Mouse (Mus musculus) testis, postnatal 14 days (tissue): Measurements from ENCODE around the gene Eif4g1.
"Not testable (repeated sequence)": the region's sequence is repeated elsewhere in the genome, so short reads cannot be mapped to it uniquely, and the experiment has no call there.

ENCODE experiments used
- DNase-seq: peaks from one replicate; pipeline ENCODE4 v3.0.0; 2021; ENCODE audit warnings: low spot score

Gene Eif4g1

DNA sequence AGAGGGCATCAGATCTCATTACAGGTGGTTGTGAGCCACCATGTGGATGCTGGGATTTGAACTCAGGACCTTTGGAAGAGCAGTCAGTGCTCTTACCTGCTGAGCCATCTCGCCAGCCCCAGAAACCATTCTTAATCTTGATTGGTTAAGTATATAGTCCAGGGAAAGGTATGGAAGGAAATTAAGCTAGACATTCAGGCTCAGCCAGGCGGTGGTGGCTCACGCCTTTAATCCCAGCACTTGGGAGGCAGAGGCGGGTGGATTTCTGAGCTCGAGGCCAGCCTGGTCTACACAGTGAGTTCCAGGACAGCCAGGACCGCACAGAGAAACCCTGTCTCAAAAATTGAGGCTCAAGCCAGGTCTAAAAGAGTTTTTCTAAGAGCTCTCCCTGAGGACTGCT, at the start of gene Eif4g1:
TSS of gene Eif4g1 (plus strand) at position 301 of the 400 bp plus-strand sequence.
- DNase-seq = not testable (repeated sequence)

DNA sequence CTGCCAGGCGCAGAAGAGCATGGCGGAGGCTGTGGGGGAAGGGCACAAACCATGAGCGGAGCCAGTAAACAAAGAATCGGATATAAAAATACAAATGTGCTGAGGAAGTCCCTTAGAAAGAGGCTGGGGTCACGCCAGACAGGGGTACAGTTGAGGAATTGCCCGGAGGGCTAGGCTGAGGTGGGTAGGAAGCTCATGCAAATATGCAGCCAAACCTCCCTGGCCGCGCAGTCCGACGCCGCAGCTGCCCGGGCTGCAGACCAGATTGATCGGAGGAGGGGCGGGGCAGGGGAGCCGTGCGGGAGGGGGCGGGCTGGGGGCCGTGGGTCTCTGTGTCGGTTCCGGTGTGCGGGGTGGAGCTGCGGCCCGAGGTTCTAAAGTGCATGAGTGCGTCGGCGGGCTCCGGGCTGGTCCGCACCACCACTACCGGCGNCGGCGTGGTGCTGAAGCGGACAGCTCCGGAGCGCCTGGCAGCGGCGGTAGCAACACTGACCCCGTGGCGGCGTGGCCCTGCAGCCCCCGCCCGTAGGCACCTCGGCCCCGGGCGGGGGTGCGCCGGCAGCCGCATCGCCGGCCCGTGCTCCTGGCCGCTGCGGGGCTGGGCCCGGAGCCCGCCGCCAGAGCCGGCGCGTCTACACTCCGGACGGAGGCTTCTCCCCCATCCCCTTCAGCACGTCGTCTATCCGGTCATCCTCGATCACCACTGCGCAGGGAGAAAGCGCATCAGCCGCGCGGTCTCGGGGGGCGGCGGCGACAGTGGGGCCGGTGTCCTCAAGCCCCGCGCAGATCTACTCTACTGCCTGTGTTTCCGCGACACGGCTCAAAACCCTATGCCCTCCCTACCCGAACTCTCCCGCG, 48.3 kb upstream of the Eif4g1 start:
- DNase-seq = no peak

DNA sequence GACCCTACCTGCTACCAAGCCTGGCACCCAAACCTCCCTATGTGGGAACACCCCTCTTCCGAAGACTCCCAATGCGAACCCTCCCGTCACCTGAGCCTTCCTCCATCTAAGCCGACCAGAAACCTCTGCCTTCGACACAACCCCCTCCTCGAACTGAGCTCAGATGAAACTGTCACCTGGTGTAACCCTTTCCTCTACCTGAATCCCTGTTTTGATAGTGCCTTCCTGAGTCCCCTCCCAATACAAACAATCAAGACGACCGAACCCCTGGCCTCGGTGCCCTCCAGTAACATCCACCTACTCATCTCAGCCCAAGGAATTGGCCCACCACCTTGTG, 47.7 kb upstream of the Eif4g1 start:
- DNase-seq = no peak

DNA sequence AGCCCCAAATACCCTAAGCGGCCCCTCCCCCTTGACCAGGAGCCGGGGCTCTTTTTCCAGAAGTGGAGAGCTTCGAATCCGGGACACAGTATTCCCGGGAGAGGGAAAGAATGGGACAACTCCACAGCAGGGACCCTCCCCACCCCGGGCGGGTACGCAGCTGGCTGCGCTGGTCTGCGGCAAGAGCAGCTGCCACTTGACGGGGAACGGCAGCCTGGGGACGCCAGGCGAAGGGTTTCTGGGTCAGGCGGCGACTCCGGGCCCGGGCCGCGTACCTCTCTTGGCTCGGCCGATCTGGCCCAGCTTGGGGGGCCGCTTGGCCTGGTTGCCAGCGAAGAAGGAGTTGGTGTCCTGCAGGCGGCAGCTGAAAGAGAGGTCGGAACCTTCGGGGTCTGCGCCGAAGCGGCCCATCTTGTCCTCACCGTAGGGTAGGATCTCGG, 47.3 kb upstream of the Eif4g1 start:
- DNase-seq = no peak

DNA sequence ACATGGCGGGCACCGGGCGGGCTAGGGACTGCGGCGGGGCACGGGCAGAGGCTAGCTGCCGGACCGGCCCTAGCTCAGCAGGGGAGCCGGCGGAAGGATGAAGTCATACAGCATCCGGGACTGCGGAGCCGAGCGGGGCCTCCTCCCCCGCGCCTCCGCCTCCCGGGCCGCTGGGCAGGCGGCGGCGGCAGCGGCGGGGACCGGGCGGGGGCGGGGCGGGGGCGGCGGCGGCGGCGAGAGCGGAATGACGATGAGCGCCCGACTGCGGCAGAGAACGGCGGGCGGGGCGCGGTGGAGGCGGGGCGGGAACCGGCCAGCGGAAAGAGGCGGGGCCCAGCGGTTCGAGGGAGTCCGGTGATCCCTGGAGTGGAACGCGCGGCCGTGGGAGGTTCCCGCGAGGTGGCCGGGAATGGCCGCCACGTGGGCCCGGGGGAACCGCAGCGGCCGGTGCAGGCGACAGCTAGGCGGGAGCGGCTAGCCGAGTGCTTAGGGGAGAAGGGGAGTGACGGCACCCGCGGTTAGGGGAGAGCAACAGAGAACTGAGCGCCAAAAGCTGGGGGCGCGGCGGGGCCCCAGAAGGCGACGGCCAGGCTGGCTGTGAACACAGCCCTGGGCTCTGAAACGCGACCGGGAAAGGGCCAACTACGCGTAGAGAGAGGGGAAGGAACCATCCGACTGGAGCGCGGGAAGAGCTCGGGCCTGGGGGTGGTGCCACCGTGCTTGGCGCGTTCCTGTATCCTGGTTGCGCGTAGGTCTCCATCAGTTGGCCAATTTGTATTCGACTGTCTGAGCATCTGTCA, 46.7 kb upstream of the Eif4g1 start, which contains the start of gene Camk2n2:
TSS of gene Camk2n2 (minus strand) at position 97 of the 800 bp plus-strand sequence.
- DNase-seq = no peak

DNA sequence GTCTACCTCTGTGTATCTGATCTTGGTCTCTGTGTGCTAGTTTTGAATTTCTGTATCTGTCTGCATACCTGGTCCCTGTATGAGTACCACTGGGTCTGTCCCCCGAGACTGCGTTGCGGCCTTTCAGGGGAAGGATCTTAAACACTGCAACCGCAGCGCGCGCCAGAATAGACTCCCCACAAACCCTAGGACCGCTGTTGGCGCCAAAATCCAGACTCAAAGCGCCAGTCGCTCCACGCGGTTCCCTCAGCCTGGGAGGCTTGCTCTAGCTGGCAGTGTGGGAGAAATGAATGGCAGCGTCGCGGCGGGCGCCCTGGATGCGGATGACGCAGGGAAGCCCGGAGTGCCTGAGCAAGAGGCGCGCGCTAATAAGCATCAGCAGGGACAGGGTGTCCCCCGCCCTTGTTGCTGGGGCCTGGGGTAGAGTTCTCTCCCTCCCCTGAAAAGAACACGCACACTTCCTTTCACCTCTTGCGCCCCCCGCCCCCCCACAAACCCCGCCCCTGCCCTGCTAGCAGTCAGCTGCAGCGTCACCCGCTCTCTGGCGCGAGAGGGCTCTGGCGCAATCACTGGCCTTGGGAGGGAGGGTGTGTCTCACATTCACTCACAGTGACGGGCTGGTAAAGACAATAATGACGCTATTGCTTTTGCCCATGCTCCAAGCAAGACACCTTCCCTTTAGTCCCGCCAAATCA, 46.0 kb upstream of the Eif4g1 start:
- peak; percentile 39 for DNase-seq

DNA sequence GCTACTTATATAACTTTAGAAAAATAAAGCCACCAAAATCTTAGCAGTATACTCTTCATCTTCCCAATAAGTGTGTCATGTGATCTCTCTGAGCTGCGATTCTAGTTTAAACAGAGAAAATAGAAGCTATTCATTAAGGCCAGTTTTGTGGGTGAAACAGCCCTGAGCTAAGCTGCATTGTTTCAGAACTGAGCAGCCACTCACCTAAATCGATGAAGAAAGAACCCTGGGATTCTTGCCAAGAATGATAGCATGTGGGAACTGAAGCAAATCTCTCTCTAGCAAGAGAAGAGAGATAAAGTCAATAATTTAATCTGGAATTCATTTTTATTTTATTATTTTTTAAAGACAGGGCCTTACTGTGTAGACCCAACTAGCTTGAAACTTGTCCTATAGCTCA, 44.9 kb upstream of the Eif4g1 start:
- DNase-seq = no peak

DNA sequence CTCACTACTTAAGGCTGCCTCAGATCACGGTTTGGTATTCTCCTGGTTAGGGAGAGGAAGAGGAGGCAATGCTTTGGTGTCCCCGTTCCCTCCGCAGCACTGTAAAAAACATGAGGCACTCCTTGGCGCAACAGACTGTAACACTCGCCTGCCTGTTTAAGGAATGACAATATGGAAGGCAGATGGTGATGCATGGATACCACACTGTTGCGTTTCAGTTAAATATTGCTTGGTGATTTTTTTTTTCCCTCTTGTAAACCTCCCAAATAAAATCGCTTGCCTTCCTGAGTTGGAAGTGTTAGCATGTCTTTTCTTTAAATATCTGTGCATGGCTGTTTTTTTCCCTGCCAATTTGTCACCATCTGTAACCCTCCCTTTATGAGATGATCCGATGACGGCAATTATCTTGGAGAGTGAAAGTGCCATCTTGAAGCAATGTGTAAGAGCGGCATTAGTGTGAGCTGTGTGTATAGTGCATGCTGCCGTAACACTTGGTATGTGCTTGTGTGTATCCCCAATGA, 39.2 kb upstream of the Eif4g1 start:
- DNase-seq = no peak

DNA sequence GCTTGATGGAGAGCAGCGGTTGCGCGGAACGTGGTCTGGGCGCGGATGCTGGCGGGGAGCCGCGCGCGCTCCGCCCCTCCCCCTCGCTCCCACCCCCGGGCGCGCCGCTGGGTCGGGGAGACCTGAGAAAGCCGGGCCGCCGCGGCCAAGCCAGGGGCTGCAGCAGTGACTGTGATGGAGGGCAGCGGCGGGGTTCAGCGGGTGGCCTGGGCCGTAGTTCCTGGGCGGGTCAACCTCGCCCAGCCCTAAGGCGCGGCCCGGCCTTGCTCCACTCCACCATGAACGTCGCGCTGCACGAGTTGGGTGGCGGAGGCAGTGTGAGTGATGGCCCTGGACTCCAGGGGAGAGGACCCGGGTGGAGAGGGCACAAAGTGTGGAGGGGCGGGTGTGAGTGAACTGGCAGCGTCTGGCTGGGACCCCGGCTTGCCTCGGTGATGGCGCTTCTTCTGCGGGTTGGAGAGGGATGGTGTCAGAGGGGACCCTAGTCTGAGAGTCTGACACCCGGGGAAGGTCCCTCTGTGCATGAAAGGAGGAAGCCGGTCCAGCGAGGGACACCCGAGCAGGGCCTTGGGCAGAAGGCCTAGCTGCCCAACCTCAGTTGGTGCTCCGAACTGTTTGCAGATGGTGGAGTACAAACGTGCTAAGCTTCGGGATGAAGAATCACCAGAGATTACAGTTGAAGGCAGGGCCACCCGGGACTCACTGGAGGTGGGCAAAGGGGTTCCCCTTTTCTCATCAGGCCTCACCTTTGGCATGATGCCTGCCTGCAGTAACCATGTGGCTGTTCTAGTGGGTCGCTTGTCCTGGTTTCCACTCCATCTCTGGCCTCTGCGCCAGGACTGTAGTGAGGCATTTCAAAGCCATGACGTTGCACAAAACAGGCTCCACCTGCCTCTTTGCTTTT, 38.1 kb upstream of the Eif4g1 start, which contains the start of gene Ece2:
TSS of gene Ece2 (plus strand) at position 98 of the 904 bp plus-strand sequence.
- DNase-seq = peak; percentile 17

DNA sequence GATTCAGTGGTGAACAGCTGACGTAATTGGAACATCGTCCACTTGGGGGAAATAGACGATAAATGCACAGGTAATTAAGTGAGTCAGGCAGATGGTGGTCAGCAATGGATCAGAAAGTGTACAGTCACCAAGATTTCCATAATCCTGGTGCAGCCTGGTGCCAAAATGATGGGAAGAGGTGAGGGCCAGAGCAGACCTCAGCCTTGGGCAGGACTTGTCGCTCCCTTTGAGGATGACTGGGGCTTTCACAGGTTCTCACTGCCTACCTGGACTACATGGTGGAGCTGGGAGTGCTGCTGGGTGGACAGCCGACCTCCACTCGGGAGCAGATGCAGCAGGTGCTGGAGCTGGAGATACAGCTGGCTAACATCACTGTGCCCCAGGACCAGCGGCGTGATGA, 30.7 kb upstream of the Eif4g1 start:
- no peak for DNase-seq

DNA sequence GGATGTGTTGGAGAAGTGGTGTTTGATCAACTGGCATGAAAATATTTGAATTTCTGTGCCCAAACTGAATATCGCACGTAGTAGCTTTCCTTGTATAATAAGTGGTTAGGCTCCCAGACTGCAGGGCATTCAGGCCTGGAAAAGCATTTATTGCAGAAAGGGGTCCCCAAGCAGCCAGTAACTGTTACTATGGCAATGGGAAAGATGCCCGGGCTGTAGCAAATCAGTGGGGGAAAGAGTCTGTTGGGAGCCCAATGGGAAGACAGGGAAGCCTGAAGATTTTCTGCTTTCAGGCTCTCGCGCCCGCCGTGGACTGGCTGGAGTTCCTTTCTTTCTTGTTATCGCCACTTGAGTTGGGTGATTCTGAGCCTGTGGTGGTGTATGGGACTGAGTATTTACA, 29.7 kb upstream of the Eif4g1 start:
- no peak for DNase-seq

DNA sequence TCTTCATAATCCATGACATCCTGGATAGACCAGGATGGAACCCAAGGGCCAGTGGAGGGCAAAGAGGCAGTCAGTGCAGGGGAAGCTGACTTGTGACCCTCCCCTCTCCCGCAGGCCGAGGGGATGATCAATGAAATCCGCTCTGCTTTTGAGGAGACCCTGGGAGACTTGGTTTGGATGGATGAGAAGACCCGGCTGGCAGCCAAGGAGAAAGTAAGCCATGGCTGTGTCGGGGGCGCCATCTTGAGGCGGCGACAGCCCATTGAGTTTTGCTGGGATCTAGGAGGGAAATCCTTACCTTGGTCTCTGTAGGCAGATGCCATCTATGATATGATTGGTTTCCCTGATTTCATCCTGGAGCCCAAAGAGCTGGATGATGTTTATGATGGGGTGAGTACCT, 26.0 kb upstream of the Eif4g1 start:
- no peak for DNase-seq

DNA sequence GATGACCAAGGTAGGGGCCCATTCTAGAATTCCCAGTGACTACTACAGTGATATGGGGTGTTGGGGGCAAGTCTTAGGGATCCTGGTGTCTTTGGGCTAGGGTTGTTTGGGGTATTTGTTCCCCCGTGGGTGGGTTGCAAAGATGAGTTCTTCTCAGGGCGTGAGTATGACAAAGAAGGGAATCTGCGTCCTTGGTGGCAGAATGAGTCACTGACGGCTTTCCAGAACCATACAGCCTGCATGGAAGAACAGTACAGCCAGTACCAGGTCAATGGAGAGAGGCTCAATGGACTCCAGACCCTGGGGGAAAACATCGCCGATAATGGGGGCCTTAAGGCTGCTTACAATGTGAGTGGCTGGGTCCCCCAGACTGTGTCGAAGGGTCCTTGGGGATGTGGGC, 24.2 kb upstream of the Eif4g1 start:
- DNase-seq = no peak

DNA sequence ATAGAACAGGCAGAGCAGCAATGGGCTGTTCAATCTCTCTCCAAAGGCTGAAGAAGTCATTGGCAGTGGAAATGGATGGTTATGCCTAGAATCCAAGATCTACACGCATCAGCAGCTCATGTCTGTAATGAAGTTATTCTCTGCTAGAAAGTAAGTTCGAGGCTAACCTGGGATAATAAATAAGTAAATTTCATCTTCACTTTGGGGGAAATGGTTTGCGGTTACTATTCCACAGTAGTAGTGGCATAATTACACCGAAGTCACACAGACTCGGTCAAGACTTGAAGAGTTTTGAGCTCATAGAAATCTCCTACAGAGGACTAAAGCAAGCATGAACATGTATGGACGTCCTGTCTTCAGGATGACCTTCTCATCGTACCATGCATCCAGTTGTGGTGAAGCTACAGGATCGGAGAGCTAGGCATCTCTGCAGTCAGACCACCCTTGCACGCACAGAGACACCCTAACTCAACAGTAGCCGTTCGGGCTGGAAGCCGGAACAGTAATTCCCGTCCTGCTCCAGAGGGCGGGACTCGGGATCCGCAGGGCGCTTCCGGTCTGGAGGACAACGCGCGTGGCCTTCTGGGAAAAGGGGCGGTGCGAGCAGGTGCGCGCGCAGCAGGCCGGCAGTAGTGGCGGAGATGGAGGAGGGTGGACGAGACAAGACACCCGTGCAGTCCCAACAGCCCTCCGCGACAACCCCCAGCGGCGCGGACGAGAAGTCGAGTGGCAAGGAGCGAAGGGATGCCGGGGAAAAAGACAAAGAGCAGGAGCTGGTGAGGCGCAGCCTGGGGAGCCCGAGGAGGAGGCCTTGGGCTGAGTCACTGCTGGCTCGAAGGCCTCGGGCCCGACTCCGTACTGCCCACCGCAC, 16.8 kb upstream of the Eif4g1 start, which contains the start of gene Psmd2:
TSS of gene Psmd2 (plus strand) at position 577 of the 871 bp plus-strand sequence.
- DNase-seq = peak; percentile 97

DNA sequence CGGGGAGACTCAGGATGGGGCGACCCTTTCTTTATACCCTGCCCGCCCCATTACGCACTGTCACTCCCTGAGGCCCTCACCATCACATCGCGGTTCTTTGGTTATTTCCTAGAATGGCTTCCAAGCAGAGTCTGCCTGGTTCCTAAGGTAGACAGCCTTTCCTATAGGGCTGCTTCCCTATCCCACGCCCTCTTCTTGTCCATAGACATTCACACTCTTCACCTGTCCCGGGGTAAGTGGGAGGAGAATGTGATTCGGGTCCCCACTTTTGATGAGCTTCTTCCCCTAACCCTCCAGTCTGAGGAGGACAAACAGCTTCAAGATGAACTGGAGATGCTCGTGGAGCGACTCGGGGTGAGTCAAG, 16.2 kb upstream of the Eif4g1 start:
- no peak for DNase-seq

DNA sequence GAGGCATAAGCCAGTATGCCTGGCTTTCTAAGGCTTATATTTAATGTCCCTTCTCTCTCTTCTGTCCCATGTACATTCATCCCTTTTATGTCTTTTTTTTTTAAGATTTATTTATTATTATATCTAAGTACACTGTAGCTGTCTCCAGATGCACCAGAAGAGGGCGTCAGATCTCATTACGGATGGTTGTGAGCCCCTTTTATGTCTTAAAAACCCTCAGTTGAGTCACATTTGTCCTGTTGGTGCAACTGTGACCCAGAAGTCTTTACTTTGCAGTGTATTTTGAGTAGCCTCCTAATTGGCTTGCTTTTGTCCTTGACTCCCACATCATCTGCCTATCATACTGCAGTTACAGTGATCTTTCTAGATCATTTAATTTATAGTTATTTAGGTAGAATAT, 14.8 kb upstream of the Eif4g1 start:
- no peak for DNase-seq

DNA sequence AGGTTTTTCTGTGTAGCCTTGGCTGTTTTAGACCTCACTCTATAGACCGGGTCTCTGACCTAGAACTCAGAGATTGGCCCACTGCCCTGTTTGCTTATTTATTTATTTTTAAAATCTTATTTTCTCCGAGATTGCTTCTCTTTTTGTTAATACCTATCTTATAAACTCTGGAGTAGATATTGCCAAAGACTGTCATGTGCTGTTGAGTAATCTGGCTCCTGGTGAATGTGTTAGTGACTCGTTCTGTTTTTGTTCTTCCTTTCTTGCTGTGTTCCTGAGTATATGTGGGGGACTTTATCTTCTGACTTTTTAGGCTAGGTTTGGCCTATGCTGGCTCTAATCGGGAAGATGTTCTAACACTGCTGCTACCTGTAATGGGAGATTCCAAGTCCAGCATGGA, 10.5 kb upstream of the Eif4g1 start:
- no peak for DNase-seq

DNA sequence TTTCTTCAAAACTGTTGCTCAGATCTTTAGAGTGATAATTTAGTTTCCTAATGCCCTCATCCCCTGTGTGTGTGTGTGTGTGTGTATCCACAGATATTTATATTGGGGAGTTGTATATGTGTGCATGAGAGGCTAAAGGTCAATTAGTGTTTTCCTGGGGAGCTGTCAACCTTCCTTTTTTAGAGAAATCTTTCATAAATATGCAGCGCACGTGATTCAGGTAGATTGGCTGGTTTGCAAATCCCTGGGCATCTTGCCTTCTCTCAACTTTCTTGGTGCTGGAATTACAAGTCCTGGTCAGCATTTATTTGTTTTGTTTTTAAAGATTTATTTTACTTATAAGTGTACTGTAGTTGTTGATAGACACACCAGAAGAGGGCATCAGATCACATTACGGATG, 2.2 kb downstream of the Eif4g1 start:
- DNase-seq = no peak

DNA sequence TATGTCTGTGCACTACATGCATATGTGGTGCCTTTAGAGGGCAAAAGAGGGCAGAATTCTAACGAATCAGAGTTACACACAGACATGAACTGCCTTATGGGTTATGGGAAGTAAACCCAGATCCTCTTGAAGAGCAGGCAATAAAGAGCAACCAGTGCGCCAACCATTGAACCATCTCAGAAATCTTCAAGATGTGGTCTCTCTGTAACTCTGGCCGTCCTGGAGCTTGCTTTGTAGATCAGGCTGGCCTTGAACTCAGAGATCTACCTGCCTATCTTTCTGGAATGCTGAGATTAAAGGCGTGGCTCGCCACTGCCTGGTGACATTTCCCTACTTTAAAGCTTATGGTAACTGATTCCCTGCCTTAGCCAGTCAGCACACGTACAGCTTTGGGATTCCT, 3.8 kb downstream of the Eif4g1 start:
- no peak for DNase-seq

DNA sequence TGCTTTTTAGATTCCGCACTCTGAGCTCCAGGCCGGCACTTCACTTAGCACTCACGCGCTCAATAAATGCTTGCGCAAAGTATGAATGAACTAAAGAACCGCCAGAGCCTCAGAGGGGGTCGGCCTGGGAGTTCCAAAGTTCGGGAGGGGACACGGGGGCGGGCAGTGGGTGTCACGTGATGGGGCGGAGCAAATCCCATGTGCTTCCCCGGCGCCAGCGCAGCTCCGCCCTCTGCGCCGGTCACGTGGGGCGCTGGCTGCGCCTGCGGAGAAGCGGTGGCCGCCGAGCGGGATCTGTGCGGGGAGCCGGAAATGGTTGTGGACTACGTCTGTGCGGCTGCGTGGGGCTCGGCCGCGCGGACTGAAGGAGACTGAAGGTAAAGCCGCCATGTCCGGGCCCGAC, 4.4 kb downstream of the Eif4g1 start:
- peak; percentile 96 for DNase-seq
